Mouse (Mus musculus) stomach, embryonic 14.5 days (tissue): ENCODE data around the gene Smad6. TPM values are rescaled to one million over a fixed set of nuclear protein-coding genes. Genes with fewer than 3 reads are reported as not detected.
A peak's percentile ranks its signal among the peaks of the same experiment; 100 is the strongest.

Experiments used
- ATAC-seq: fragments of 200-750 bp; cut with Nextera tagmentation; 2 replicates; pipeline ENCODE4 v1.8.0; 2017; ENCODE audit warnings: low read depth, moderate TSS enrichment; ENCODE audit not compliant: insufficient number of reproducible peaks, insufficient read depth, low FRiP score
- H3K27ac ChIP-seq: fragments of 300-500 bp; sonication (generic); 2 replicates; pipeline ENCODE4 v1.5.1; 2014; ENCODE audit warnings: mild to moderate bottlenecking, low read length, moderate library complexity, mixed read lengths
- H3K27me3 ChIP-seq: fragments of 300-500 bp; sonication (generic); 2 replicates; pipeline ENCODE4 v1.6.1; 2014; ENCODE audit warnings: low read length, control low read depth, mixed read lengths; ENCODE audit not compliant: control insufficient read depth, insufficient read depth
- H3K36me3 ChIP-seq: fragments of 300-500 bp; sonication (generic); 2 replicates; pipeline ENCODE4 v1.6.1; 2014; ENCODE audit warnings: mild to moderate bottlenecking, control low read depth, low read length, moderate library complexity, mixed read lengths; ENCODE audit not compliant: control insufficient read depth, insufficient read depth
- H3K4me1 ChIP-seq: fragments of 300-500 bp; sonication (generic); 2 replicates; pipeline ENCODE4 v1.6.1; 2014; ENCODE audit warnings: low read length, control low read depth, mixed read lengths; ENCODE audit not compliant: control insufficient read depth, insufficient read depth
- H3K4me2 ChIP-seq: fragments of 300-500 bp; sonication (generic); replicated peaks from 2 replicates; pipeline ENCODE4 v1.6.1; 2014; ENCODE audit warnings: low read depth, low read length, control low read depth
- H3K4me3 ChIP-seq: fragments of 300-500 bp; sonication (generic); 2 replicates; pipeline ENCODE4 v1.5.1; 2014; ENCODE audit warnings: low read depth, low read length, control low read depth
- H3K9ac ChIP-seq: fragments of 300-500 bp; sonication (generic); replicated peaks from 2 replicates; pipeline ENCODE4 v1.6.1; 2014; ENCODE audit warnings: low read depth, mild to moderate bottlenecking, control low read depth, low read length, moderate library complexity, mixed read lengths
- H3K9me3 ChIP-seq: fragments of 300-500 bp; sonication (generic); 2 replicates; pipeline ENCODE4 v1.6.1; 2016; ENCODE audit warnings: low read depth, low read length, control low read depth; ENCODE audit not compliant: control insufficient read depth
- WGBS: fragments of 180-500 bp; shearing (Covaris S2); extraction: QIAGEN DNeasy Blood & Tissue Kit; methylation state at CpG from one replicate; pipeline ENCODE4 v1.1.7; 2014; 5-methylcytosine and 5-hydroxymethylcytosine counted together
- polyA plus RNA-seq: library from polyadenylated mRNA; unstranded; fragments of >200 nt; fragmentation: Nextera tagmentation; extraction: Ambion mirVana; gene quantifications from 2 replicates; pipeline ENCODE4 v1.2.1, GENCODE M21; 2014

Gene Smad6
- polyA plus RNA-seq, 1 experiment from 2014 or later = 7.5 TPM

DNA sequence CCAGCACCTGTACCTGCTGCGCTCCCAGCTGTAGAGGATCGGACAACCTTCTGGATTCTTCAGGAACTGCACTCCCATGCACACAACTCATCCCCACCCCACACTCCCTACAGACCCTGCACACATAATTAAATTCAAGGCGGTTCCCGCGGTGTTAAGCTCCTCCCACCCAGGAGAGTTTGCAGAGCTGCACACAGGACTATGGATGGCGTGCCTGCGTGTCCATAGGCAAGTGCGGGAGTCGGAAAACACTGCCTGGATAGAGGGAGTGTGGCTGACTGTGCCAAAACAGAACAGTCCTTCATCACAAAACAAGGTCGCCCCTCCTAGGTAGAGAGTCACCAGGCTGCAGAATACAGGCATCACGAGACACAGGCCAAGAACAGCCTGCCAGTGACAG, 45.9 kb downstream of the Smad6 start:
- 43% methylated on average over 11 of the region's 11 CpGs for WGBS
- H3K4me3 ChIP-seq = no peak overlapping the region
- H3K36me3 ChIP-seq = no peaks in the 10 kb centered on the region; the same call in 1 of the 2 replicates
- H3K9me3 ChIP-seq = no peaks in the 10 kb centered on the region
- H3K27me3 ChIP-seq = no peaks in the 10 kb centered on the region
- H3K9ac ChIP-seq = no peak overlapping the region
- no peak for ATAC-seq
- peak overlapping the region; percentile 45; the same call in 1 of the 2 replicates for H3K27ac ChIP-seq
- H3K4me2 ChIP-seq = no peak overlapping the region
- H3K4me1 ChIP-seq = peaks cover 61% of the 10 kb centered on the region

DNA sequence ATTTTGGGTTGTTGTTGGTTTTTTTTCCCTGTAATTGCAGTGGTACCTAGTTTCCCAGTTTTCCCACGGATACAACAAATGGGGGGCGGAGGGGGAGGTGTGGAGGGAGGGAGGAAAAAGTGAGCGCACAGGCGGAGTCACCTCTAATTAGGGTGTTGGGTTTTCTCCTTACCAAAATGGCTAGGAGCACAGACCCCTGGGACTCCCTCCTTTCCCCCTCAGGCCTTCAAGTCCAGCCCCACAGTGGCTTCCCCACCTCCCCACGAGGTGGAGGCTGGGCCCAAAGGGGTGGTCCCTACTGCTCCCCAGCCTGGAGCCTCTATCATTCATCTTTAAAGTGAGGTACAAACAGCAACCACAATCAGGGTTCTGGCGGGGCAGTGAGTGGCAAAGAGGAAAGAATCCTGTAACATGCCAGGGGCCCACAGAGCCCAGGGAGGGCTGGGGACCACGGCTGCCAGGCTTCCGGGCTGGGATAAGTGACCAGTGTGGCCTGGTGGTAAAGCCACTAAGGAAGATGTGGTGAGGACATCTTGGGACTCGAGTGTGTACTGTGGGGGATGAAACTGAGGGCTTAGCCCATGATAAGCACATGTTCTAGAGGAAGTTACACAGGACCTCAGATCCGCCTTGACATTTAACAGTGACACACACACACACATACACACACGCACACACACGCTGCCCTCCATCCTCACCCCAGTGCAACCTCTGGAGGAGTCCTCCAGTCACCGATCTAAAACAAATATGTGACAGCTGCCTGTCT, 47.4 kb downstream of the Smad6 start:
- peak overlapping the region; percentile 48; the same call in 1 of the 2 replicates for H3K27ac ChIP-seq
- no peaks in the 10 kb centered on the region for H3K9me3 ChIP-seq
- no peak overlapping the region for H3K4me2 ChIP-seq
- ATAC-seq = no peak
- H3K4me3 ChIP-seq = no peak overlapping the region
- H3K4me1 ChIP-seq = peaks cover 61% of the 10 kb centered on the region
- no peaks in the 10 kb centered on the region for H3K27me3 ChIP-seq
- no peaks in the 10 kb centered on the region; the same call in 1 of the 2 replicates for H3K36me3 ChIP-seq
- 42% methylated on average over 13 of the region's 13 CpGs for WGBS
- no peak overlapping the region; the same call in 1 of the 2 replicates for H3K9ac ChIP-seq

DNA sequence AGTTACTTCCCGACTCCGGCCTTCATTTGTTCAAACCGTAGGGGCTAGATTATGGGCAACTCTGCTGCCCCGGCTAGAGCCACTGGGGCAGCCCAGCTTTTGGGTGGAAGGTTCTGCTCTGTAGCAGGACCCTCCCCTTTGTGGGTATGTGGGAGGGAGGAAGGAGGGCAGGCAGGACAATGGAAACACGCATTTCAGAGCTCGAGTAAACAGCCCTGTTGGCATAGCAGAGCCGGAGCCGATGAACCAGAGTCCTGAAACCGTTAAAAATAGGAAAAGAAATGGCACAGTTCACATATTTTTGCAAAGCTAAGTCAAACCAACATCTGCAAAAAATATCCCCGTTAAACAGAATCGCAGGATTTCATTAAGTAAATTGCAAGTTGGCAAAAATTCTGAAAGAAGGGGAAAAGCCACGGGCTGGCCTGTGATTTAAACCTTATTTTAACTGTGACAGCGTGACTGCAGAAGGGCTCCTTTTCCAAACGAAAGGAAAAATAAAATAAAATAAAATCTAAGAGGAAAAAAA, 48.1 kb downstream of the Smad6 start:
- Histone ChIP-seq H3K27ac (peak overlapping the region; percentile 48; the same call in 1 of the 2 replicates), H3K4me3 (no peak overlapping the region), H3K9me3 (no peaks in the 10 kb centered on the region), H3K4me2 (no peak overlapping the region), H3K36me3 (no peaks in the 10 kb centered on the region; the same call in 1 of the 2 replicates), H3K9ac (no peak overlapping the region), H3K4me1 (peaks cover 63% of the 10 kb centered on the region), H3K27me3 (no peaks in the 10 kb centered on the region)
- WGBS = 37% methylated on average over 14 of the region's 14 CpGs
- ATAC-seq = no peak

DNA sequence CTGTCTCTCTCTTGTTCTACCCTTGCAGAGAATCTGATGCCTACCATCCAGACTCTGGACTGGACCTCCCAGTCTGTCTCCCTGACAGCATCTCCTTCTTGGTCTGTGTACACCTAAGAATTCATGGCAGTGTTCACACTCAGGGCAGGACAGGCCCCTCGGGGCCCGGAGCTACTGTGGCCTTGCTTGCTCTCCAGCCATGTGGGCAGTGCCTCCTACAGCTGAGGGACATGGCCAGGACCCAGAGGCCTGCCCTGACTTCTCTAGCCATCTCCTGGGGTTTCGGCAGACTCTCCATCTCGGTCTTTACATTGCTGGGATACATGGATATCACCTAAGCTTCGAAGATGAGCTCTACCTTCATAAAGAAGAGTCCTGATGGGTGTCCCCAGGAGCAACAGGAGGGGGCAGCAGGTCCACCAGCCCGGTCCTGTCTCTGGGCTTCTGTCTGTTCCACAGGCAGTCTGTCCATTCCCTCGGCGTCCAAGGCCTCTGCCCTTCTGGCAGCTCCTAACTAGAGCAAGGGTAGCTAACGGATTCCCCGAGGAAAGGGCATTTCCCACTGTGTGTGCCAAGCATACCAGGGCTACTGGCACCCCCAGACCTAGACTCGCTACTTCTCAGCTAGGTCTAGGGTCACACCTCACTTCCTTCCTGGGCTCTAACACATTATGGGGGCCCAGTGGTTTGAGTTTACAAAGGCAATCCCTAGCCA, 49.1 kb downstream of the Smad6 start:
- 89% methylated on average over 11 of the region's 11 CpGs for WGBS
- no peak for ATAC-seq
- Histone ChIP-seq H3K4me2 (no peak overlapping the region), H3K9ac (no peak overlapping the region), H3K27me3 (no peaks in the 10 kb centered on the region), H3K4me3 (no peak overlapping the region), H3K36me3 (no peaks in the 10 kb centered on the region; the same call in 1 of the 2 replicates), H3K4me1 (peaks cover 67% of the 10 kb centered on the region), H3K27ac (no peak overlapping the region), H3K9me3 (no peaks in the 10 kb centered on the region)

DNA sequence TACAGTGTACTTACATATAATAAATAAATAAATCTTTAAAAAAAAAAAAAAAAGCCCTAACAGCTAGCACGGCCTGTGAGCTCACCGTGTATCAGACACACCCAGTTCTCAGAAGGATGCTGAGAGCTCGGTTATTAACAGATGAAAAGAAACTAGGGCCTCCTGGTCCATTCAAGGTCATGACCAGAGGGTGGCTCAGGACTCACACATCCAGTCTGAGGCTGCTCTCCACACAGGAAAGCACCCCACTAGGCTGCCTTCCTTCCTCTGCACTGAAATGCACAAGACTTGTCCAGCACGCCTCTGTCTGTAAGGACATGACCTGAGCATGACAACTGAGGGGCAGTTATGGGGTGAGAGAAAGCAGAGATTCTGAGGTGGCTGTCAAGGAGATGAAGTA, 50.3 kb downstream of the Smad6 start:
- Histone ChIP-seq H3K36me3 (no peaks in the 10 kb centered on the region; the same call in 1 of the 2 replicates), H3K9ac (no peak overlapping the region), H3K9me3 (no peaks in the 10 kb centered on the region), H3K4me2 (no peak overlapping the region), H3K27ac (no peak overlapping the region), H3K4me1 (peaks cover 75% of the 10 kb centered on the region), H3K27me3 (no peaks in the 10 kb centered on the region), H3K4me3 (no peak overlapping the region)
- ATAC-seq = no peak
- WGBS = 45% methylated on average over 4 of the region's 4 CpGs

DNA sequence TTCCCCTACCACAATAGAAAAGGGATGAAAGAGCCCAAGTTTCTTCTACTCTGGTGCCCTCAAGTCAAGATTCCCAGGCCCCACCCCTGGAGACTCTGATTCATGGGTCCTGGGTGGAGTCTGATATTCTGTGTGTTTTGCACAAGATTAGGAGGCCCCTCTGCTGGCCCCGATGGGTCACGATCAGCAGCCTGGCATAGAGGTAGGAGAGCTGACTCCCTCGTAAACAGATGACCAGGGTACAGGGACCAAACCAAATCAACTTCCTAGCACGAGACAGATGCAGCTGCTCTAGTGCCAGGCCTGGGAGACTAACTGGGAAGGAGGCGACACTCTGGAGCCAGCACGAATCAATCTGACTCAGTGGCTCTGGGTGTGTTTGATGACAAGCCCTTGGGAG, 51.0 kb downstream of the Smad6 start:
- Histone ChIP-seq H3K9me3 (no peaks in the 10 kb centered on the region), H3K36me3 (no peaks in the 10 kb centered on the region; the same call in 1 of the 2 replicates), H3K4me3 (no peak overlapping the region), H3K4me2 (no peak overlapping the region), H3K27me3 (no peaks in the 10 kb centered on the region), H3K9ac (no peak overlapping the region), H3K27ac (peak overlapping the region; percentile 68; the same call in 1 of the 2 replicates), H3K4me1 (peaks cover 74% of the 10 kb centered on the region)
- ATAC-seq = no peak
- WGBS = 55% methylated on average over 6 of the region's 6 CpGs

DNA sequence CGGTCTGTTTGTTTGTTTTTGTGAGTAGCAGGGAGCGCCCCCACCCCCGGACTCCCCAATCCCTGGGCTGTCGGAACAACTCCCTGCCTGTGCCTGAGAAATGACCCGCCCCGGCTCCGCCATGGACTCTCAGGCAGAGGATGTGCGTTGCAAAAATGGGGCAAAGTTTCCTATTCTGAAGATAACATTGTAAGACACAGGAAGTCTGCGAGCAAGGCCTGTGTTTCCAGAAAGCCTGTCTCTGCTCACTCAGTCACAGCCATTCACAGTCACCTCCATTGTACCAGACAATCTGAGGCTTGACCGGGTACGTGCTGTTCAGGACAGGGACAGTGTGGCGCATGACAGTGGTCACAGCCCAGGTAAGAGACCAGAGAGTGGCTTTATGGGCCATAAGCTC, 51.5 kb downstream of the Smad6 start:
- peaks cover 77% of the 10 kb centered on the region for H3K4me1 ChIP-seq
- H3K36me3 ChIP-seq = no peaks in the 10 kb centered on the region; the same call in 1 of the 2 replicates
- 51% methylated on average over 12 of the region's 12 CpGs for WGBS
- H3K9ac ChIP-seq = no peak overlapping the region
- ATAC-seq = no peak
- no peaks in the 10 kb centered on the region for H3K9me3 ChIP-seq
- peak overlapping the region; percentile 68; the same call in 1 of the 2 replicates for H3K27ac ChIP-seq
- H3K4me3 ChIP-seq = no peak overlapping the region
- H3K27me3 ChIP-seq = no peaks in the 10 kb centered on the region
- H3K4me2 ChIP-seq = no peak overlapping the region

DNA sequence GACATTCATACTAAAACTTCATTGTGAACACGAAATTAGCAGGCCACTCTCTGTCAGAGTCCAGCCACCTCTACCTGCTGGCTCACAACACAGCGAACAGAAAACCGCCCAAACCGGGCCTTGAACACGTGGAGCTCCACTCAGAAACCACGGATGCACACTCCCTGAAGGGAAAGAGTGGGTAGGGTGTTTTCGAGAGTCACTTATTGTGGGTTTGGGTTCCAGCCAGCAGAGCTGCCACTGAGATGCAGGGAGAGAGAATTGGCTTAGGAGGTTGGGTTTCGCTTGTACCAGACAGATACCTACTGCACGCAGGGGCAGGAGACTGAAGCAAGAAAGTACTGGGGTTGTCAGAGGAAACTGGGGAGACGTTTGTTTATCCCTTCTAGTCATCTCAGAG, 52.4 kb downstream of the Smad6 start:
- no peaks in the 10 kb centered on the region for H3K27me3 ChIP-seq
- WGBS = 76% methylated on average over 10 of the region's 10 CpGs
- no peak overlapping the region for H3K4me3 ChIP-seq
- peaks cover 78% of the 10 kb centered on the region for H3K4me1 ChIP-seq
- no peak overlapping the region for H3K27ac ChIP-seq
- no peak overlapping the region for H3K4me2 ChIP-seq
- no peak for ATAC-seq
- no peaks in the 10 kb centered on the region for H3K9me3 ChIP-seq
- H3K9ac ChIP-seq = no peak overlapping the region
- no peaks in the 10 kb centered on the region; the same call in 1 of the 2 replicates for H3K36me3 ChIP-seq
